Mouse (Mus musculus) liver, embryonic 13.5 days (tissue): Measurements from ENCODE around the gene Rpap1. TPM values are rescaled to one million over a fixed set of nuclear protein-coding genes. Genes with fewer than 3 reads are reported as not detected.

ENCODE experiments used
- ATAC-seq: fragments of 200-750 bp; cut with Nextera tagmentation; 2 replicates; pipeline ENCODE4 v1.8.0; 2017; ENCODE audit warnings: low read depth, mild to moderate bottlenecking, moderate number of reproducible peaks, moderate library complexity
- DNase-seq: peaks from one replicate; pipeline ENCODE4 v3.0.0; 2022
- H3K27ac ChIP-seq: fragments of 300-500 bp; sonication (generic); 2 replicates; pipeline ENCODE4 v1.5.1; 2015; ENCODE audit warnings: moderate library complexity, mild to moderate bottlenecking, inconsistent platforms
- H3K27me3 ChIP-seq: fragments of 300-500 bp; sonication (generic); 2 replicates; pipeline ENCODE4 v1.6.1; 2015; ENCODE audit warnings: mild to moderate bottlenecking, inconsistent platforms
- H3K36me3 ChIP-seq: fragments of 300-500 bp; sonication (generic); 2 replicates; pipeline ENCODE4 v1.6.1; 2015; ENCODE audit warnings: mild to moderate bottlenecking, inconsistent platforms
- H3K4me1 ChIP-seq: fragments of 300-500 bp; sonication (generic); replicated peaks from 2 replicates; pipeline ENCODE4 v1.6.1; 2015; ENCODE audit warnings: inconsistent platforms
- H3K4me2 ChIP-seq: fragments of 300-500 bp; sonication (generic); 2 replicates; pipeline ENCODE4 v1.6.1; 2015; ENCODE audit warnings: inconsistent platforms, mild to moderate bottlenecking, moderate library complexity
- H3K4me3 ChIP-seq: fragments of 300-500 bp; sonication (generic); replicated peaks from 2 replicates; pipeline ENCODE4 v1.5.1; 2015; ENCODE audit warnings: mild to moderate bottlenecking, inconsistent platforms
- H3K9ac ChIP-seq: fragments of 300-500 bp; sonication (generic); 2 replicates; pipeline ENCODE4 v1.6.1; 2015; ENCODE audit warnings: mild to moderate bottlenecking, inconsistent platforms
- H3K9me3 ChIP-seq: fragments of 300-500 bp; sonication (generic); replicated peaks from 2 replicates; pipeline ENCODE4 v1.6.1; 2016; ENCODE audit warnings: inconsistent platforms
- WGBS: fragments of 180-500 bp; shearing (Covaris S2); methylation state at CpG from one replicate; pipeline ENCODE4 v1.1.7; 2015; ENCODE audit not compliant: insufficient replicate concordance; 5-methylcytosine and 5-hydroxymethylcytosine counted together
- polyA plus RNA-seq: library from polyadenylated mRNA; unstranded; fragments of >200 nt; fragmentation: Nextera tagmentation; extraction: Ambion mirVana; gene quantifications from 2 replicates; pipeline ENCODE4 v1.2.1, GENCODE M21; 2015

The Rpap1 gene
- polyA plus RNA-seq: 10.2 and 11.9 TPM in 2 replicates

DNA sequence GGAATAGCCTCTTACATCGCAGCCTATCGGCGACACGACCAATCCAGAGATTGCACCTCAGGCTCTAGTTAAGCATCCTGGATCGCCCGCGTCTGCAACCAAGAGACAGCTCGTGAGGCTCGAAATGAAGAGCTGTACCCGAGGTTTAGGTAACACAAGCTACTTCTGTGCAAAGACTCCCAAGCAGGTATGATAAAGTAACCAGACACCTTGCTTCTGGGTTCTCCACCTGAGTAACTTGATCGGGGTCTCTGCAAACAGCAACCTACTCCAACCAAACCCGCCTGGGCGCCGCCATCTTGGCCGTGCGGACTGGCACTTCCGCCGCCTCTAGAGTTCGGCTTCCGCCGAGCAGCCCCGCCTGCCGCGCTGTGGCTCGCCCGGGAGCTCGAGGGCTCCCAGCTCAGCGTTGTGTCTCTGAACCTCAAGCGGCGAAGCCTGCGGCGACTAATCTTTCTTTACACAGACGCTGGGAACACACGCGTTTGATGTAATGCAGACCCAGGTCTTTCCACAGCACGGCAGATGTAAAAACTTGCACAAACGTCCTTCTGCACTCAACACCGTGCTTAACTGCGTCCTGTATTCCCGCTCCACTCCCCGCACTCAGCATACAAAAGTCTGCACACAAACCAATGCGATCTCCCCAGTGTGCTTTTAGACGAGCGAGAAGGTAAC is at the start of gene Rpap1:
Gene Rpap1 (minus strand): TSS at position 332 of the 678 bp plus-strand sequence.
- peaks cover 13% of the 10 kb centered on the region for H3K36me3 ChIP-seq
- DNase-seq: peak; percentile 77
- H3K9ac ChIP-seq: peak within 1 kb of the TSS; percentile 72
- peak within 1 kb of the TSS; percentile 89 for H3K4me2 ChIP-seq
- peak within 1 kb of the TSS; percentile 54 for H3K27ac ChIP-seq
- H3K27me3 ChIP-seq: 0 out of 2 replicates have a peak, but pooled peaks cover 3% of the 10 kb centered on the region
- H3K4me3 ChIP-seq: peak within 1 kb of the TSS; percentile 75
- under 1% methylated on average over 44 of the region's 44 CpGs for WGBS
- H3K9me3 ChIP-seq: no peaks in the 10 kb centered on the region
- ATAC-seq: peak; percentile 94
- H3K4me1 ChIP-seq: peaks cover 14% of the 10 kb centered on the region

DNA sequence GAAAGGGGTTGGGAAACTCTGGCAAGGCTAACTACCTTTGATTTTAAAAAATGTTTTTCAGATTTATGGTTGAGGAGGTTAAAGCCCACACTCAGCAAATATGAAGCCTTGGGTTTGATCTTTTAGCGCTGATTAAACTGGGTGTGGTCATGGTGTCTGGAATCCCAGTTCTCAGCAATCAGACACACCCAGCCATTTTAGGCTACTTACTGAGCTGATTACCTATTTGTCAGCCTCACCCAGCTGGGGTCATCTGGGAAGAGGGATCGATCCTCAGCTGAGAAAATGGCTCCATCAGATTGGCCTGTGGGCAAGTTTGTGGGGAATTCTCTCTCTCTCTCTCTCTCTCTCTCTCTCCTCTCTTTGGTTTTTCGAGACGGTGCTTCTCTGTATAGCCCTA is 46.9 kb upstream of the Rpap1 start:
- peaks cover 14% of the 10 kb centered on the region for H3K27me3 ChIP-seq
- no peaks in the 10 kb centered on the region for H3K36me3 ChIP-seq
- no peak overlapping the region for H3K27ac ChIP-seq
- H3K9ac ChIP-seq: no peak overlapping the region
- no peaks in the 10 kb centered on the region for H3K9me3 ChIP-seq
- H3K4me1 ChIP-seq: no peaks in the 10 kb centered on the region
- DNase-seq (no peak), ATAC-seq (no peak)
- H3K4me2 ChIP-seq: no peak overlapping the region
- WGBS: 61% methylated on average over 4 of the region's 4 CpGs
- no peak overlapping the region for H3K4me3 ChIP-seq

DNA sequence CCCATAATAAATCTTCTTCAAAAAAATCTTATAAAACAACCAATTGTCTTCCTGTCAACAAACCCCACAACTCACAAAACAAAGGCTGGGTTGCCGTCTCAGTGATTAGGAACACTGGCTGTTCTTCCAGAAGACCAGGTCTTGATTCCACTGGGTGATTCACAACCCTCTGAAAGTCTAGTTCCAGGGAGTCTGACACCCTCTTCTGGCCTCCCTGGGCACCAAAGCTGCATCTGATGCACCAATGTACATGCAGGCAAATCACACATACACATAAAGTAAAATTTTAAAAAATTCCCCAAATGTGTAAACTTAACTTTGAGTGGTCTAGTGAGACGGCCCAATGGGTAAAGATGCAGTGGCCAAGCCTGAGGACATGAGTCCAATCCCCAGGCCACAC is 43.2 kb upstream of the Rpap1 start:
- no peak overlapping the region for H3K27ac ChIP-seq
- no peaks in the 10 kb centered on the region for H3K36me3 ChIP-seq
- no peaks in the 10 kb centered on the region; the same call in 1 of the 2 replicates for H3K27me3 ChIP-seq
- no peak overlapping the region for H3K4me2 ChIP-seq
- DNase-seq (no peak), ATAC-seq (no peak)
- no peak overlapping the region for H3K9ac ChIP-seq
- H3K4me1 ChIP-seq: no peaks in the 10 kb centered on the region
- no peak overlapping the region for H3K4me3 ChIP-seq
- 53% methylated on average over 2 of the region's 2 CpGs for WGBS
- H3K9me3 ChIP-seq: no peaks in the 10 kb centered on the region

DNA sequence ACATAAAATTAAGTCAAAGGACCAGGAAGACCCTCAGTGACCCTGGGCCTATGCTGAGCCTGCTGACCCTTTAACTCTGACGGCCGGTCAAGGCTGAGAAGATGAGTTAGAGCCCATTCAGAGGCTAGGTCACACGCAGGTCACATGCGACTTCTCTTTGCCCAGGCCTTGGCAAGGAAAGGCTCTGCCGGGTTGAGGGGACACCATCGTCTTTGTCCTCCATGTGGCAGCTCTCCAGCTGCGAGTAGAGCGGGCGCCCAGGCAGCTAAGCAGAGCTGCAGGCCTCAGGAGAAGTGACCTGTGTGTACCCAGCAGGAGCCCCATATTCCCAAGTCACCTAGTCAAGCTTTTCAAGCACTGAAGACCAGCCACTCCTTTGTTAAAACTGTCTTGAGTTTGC is 33.8 kb upstream of the Rpap1 start:
- no peaks in the 10 kb centered on the region for H3K27me3 ChIP-seq
- WGBS: 75% methylated on average over 9 of the region's 9 CpGs
- H3K4me2 ChIP-seq: no peak overlapping the region
- H3K4me1 ChIP-seq: no peaks in the 10 kb centered on the region; the same call in 1 of the 2 replicates
- H3K27ac ChIP-seq: no peak overlapping the region
- H3K36me3 ChIP-seq: no peaks in the 10 kb centered on the region
- H3K4me3 ChIP-seq: no peak overlapping the region
- no peaks in the 10 kb centered on the region for H3K9me3 ChIP-seq
- no peak for DNase-seq
- no peak overlapping the region for H3K9ac ChIP-seq
- ATAC-seq: no peak

DNA sequence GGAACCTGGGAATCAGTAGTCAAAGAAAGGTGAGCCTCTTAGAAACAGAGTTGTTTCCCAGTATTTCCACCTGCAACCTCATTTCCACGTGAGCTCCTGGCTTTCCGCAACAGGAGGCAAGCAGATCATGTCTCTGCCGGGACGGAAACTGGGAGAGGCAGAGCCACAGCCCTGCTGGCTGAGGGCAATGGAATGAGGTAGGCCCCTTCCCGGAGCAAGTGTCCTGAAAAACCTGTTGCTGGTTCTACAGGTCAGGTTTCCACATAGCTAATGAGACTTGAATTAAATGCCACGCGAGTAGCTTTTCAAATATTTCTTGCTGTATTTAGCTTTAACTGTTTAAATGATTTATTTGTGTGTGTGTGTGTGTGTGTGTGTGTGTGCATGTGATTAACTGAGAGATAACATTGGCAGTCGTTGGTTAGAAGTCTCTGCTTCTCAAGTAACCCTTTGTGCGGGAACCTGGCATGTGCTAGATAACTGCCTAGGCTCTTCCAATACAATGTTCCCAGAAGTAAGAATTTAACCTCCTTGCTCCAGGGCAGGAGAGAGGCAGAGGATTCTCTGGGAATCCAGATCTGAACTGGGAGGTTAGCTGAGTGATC is 31.4 kb upstream of the Rpap1 start:
- DNase-seq: no peak
- no peaks in the 10 kb centered on the region for H3K9me3 ChIP-seq
- no peak for ATAC-seq

DNA sequence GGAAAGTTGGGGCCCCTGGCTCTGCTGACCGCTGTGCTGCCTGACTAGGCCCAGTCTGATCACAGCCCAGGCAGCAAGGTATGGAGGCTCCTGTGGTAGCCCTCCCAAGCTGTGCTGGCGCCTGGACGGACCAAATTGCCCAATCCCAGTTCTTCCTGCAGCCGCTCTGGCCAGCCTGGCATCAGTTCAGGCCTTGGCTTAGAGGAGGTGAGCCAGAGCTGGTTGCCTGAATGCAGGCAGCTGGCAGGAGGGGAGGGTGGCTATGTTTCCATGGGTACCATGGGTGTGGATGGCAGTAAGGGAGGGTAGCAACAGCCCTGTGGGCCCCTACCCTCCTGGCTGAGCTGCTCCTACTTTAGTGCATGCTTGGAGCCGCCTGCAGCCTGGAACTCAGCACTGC is 29.7 kb upstream of the Rpap1 start:
- DNase-seq (no peak), ATAC-seq (no peak)
- Histone ChIP-seq H3K27ac (no peak overlapping the region), H3K4me1 (no peaks in the 10 kb centered on the region; the same call in 1 of the 2 replicates), H3K27me3 (no peaks in the 10 kb centered on the region), H3K9ac (no peak overlapping the region), H3K9me3 (no peaks in the 10 kb centered on the region), H3K4me2 (no peak overlapping the region), H3K36me3 (no peaks in the 10 kb centered on the region), H3K4me3 (no peak overlapping the region)
- WGBS: 61% methylated on average over 5 of the region's 5 CpGs

More for the DNA sequence above, 31.4 kb upstream of the Rpap1 start:
- Histone ChIP-seq H3K27me3 (no peaks in the 10 kb centered on the region), H3K4me3 (no peak overlapping the region), H3K36me3 (no peaks in the 10 kb centered on the region), H3K4me2 (no peak overlapping the region), H3K27ac (no peak overlapping the region), H3K4me1 (no peaks in the 10 kb centered on the region; the same call in 1 of the 2 replicates), H3K9ac (no peak overlapping the region)
- WGBS: 48% methylated on average over 9 of the region's 9 CpGs

DNA sequence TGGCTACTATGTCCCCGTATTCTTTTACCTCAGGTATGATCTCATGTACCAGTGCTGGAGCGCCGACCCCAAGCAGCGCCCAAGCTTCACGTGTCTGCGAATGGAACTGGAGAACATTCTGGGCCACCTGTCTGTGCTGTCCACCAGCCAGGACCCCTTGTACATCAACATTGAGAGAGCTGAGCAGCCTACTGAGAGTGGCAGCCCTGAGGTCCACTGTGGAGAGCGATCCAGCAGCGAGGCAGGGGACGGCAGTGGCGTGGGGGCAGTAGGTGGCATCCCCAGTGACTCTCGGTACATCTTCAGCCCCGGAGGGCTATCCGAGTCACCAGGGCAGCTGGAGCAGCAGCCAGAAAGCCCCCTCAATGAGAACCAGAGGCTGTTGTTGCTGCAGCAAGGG is 29.3 kb upstream of the Rpap1 start:
- DNase-seq (no peak), ATAC-seq (no peak)
- no peak overlapping the region for H3K4me2 ChIP-seq
- H3K9me3 ChIP-seq: no peaks in the 10 kb centered on the region
- H3K4me1 ChIP-seq: no peaks in the 10 kb centered on the region; the same call in 1 of the 2 replicates
- H3K27ac ChIP-seq: no peak overlapping the region
- no peaks in the 10 kb centered on the region for H3K36me3 ChIP-seq
- no peak overlapping the region for H3K4me3 ChIP-seq
- WGBS: 87% methylated on average over 13 of the region's 13 CpGs
- no peaks in the 10 kb centered on the region for H3K27me3 ChIP-seq
- no peak overlapping the region for H3K9ac ChIP-seq

DNA sequence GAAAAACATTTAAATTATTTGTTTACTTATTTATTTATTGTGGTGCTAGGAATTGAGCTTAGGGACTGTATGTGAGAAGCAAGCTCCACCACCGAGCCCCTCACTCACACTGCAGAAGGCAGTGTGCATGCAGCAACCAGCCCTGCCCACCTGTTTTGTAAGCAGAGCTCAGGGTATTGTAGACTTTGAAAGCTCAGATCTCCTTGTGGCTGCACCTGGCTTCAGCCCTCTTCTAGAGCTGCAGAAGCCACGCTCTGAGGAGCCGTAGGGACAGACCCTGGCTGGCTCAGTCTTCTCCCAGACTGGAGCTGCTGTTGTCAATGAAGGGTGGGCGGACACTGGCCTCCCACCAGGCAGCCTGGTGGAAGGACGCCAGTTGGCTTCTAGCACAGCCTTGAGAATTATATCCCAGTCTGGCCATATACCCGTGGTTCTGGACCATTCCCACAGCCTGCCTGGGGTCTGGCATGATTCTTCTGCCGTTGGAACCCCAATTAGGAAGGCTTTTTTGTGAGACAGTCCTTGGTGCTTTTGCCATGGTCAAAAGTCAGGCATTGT is 27.1 kb upstream of the Rpap1 start:
- peaks cover 15% of the 10 kb centered on the region; the same call in 1 of the 2 replicates for H3K27me3 ChIP-seq
- ATAC-seq: no peak
- no peak overlapping the region for H3K9ac ChIP-seq
- no peak overlapping the region for H3K4me3 ChIP-seq
- DNase-seq: no peak
- no peak overlapping the region for H3K4me2 ChIP-seq
- H3K27ac ChIP-seq: no peak overlapping the region
- H3K9me3 ChIP-seq: no peaks in the 10 kb centered on the region
- H3K36me3 ChIP-seq: 0 out of 2 replicates have a peak, but pooled peaks cover 2% of the 10 kb centered on the region
- WGBS: 61% methylated on average over 7 of the region's 7 CpGs
- H3K4me1 ChIP-seq: no peaks in the 10 kb centered on the region; the same call in 1 of the 2 replicates

DNA sequence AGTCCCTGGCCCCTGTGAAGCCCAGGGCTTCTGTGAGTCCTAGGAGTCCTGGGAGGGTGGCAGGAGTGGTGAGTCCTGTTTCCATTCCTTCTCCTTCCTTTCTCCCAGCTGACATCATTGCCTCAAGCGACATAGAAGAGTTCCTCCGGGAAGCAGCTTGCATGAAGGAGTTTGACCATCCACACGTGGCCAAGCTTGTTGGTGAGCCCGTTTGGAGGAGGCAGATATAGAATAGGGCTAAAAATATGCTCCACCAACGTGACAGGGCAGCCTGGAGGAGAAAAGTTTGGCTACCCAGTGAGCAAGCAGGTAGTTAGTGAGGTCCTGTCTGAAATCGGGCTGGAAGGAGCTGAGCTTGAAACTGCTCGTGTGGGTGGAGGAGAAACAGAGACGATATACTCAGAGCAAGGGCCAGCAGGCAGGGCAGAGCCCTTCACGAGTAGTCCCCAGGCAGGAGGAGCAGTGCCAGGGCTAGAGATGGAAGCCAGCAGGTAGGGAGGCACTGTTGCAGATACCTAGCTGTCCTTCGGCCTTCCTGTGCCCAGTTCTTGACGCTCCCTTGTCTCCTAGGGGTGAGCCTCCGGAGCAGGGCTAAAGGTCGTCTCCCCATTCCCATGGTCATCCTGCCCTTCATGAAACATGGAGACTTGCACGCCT is 24.3 kb upstream of the Rpap1 start:
- no peak overlapping the region for H3K4me2 ChIP-seq
- 0 out of 2 replicates have a peak, but pooled peaks cover 2% of the 10 kb centered on the region for H3K36me3 ChIP-seq
- H3K9ac ChIP-seq: no peak overlapping the region
- H3K4me3 ChIP-seq: no peak overlapping the region
- H3K27me3 ChIP-seq: peaks cover 16% of the 10 kb centered on the region; the same call in 1 of the 2 replicates
- DNase-seq: no peak
- H3K9me3 ChIP-seq: no peaks in the 10 kb centered on the region
- no peak overlapping the region for H3K27ac ChIP-seq
- 0 out of 2 replicates have a peak, but pooled peaks cover 7% of the 10 kb centered on the region for H3K4me1 ChIP-seq
- 65% methylated on average over 14 of the region's 14 CpGs for WGBS
- ATAC-seq: no peak

DNA sequence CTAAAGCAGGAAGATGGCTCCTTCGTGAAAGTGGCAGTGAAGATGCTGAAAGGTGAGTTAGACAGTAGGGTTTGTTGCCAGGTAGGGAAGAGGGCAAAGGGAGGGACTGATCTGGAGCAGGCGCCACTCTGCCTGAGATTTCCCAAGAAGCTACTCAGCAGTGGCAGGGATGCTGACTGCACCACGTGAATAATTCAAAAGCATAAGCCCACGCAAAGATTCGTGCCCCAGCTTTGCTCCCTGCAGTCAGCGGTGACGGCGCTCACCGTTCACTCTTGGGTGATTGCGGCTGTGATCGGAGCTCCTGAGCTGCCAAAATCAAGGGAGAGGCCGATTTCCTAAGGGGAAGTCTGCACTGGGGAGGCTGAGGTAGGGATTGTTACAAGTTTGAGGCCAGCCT is 23.6 kb upstream of the Rpap1 start:
- DNase-seq (no peak), ATAC-seq (no peak)
- Histone ChIP-seq H3K27ac (no peak overlapping the region), H3K9me3 (no peaks in the 10 kb centered on the region), H3K36me3 (0 out of 2 replicates have a peak, but pooled peaks cover 2% of the 10 kb centered on the region), H3K4me3 (no peak overlapping the region), H3K27me3 (peaks cover 16% of the 10 kb centered on the region; the same call in 1 of the 2 replicates), H3K4me1 (0 out of 2 replicates have a peak, but pooled peaks cover 7% of the 10 kb centered on the region), H3K9ac (no peak overlapping the region), H3K4me2 (no peak overlapping the region)
- WGBS: 73% methylated on average over 12 of the region's 12 CpGs

DNA sequence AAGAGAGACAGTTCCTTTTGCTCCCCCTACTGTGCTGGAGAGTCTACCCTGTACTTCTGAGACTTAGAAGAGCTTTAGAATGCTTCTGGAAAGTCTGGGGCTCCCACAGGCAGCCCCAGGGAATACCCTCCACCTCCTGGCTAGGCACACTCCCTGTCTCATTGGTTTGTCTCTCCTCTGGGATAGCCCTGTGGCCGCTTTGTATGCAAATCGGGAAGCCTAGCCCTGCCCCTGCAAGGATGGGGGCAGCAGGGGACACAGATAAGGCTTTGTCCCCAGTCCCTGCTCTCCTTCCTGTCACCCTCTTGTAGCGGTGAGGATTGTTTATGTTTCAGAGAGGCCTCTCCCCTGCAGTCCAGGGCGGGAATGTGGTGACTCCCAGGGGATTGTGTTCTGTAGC is 21.5 kb upstream of the Rpap1 start:
- no peak overlapping the region for H3K4me2 ChIP-seq
- no peaks in the 10 kb centered on the region for H3K9me3 ChIP-seq
- H3K4me3 ChIP-seq: no peak overlapping the region
- no peak for DNase-seq
- no peak overlapping the region for H3K9ac ChIP-seq
- ATAC-seq: no peak
- H3K36me3 ChIP-seq: 0 out of 2 replicates have a peak, but pooled peaks cover 2% of the 10 kb centered on the region
- no peak overlapping the region for H3K27ac ChIP-seq
- H3K27me3 ChIP-seq: peaks cover 30% of the 10 kb centered on the region
- WGBS: 24% methylated on average over 4 of the region's 4 CpGs
- 0 out of 2 replicates have a peak, but pooled peaks cover 7% of the 10 kb centered on the region for H3K4me1 ChIP-seq
